Mouse (Mus musculus) lung, embryonic 15.5 days (tissue): ENCODE data around the gene Rev3l. TPM values are rescaled to one million over a fixed set of nuclear protein-coding genes. Genes with fewer than 3 reads are reported as not detected.
A peak's percentile ranks its signal among the peaks of the same experiment; 100 is the strongest.

Experiments
- ATAC-seq: fragments of 200-750 bp; cut with Nextera tagmentation; 2 replicates; pipeline ENCODE4 v1.8.0; 2017; ENCODE audit warnings: moderate number of reproducible peaks, borderline replicate concordance; ENCODE audit not compliant: low FRiP score, low TSS enrichment; ENCODE audit errors: extremely low read depth
- H3K27ac ChIP-seq: fragments of 300-500 bp; sonication (generic); 2 replicates; pipeline ENCODE4 v1.5.1; 2015; ENCODE audit warnings: moderate library complexity, mild to moderate bottlenecking, inconsistent platforms
- H3K27me3 ChIP-seq: fragments of 300-500 bp; sonication (generic); 2 replicates; pipeline ENCODE4 v1.6.1; 2015; ENCODE audit warnings: inconsistent platforms
- H3K36me3 ChIP-seq: fragments of 300-500 bp; sonication (generic); 2 replicates; pipeline ENCODE4 v1.6.1; 2015; ENCODE audit warnings: inconsistent platforms
- H3K4me1 ChIP-seq: fragments of 300-500 bp; sonication (generic); 2 replicates; pipeline ENCODE4 v1.6.1; 2015; ENCODE audit warnings: inconsistent platforms
- H3K4me2 ChIP-seq: fragments of 300-500 bp; sonication (generic); 2 replicates; pipeline ENCODE4 v1.6.1; 2015; ENCODE audit warnings: inconsistent platforms, mild to moderate bottlenecking, moderate library complexity
- H3K4me3 ChIP-seq: fragments of 300-500 bp; sonication (generic); 2 replicates; pipeline ENCODE4 v1.5.1; 2015; ENCODE audit warnings: mild to moderate bottlenecking, inconsistent platforms
- H3K9ac ChIP-seq: fragments of 300-500 bp; sonication (generic); 2 replicates; pipeline ENCODE4 v1.6.1; 2015; ENCODE audit warnings: inconsistent platforms
- H3K9me3 ChIP-seq: fragments of 300-500 bp; sonication (generic); 2 replicates; pipeline ENCODE4 v1.6.1; 2016; ENCODE audit warnings: inconsistent platforms
- WGBS: fragments of 180-500 bp; shearing (Covaris S2); methylation state at CpG from one replicate; pipeline ENCODE4 v1.1.7; 2015; 5-methylcytosine and 5-hydroxymethylcytosine counted together
- polyA plus RNA-seq: library from polyadenylated mRNA; unstranded; fragments of >200 nt; fragmentation: Nextera tagmentation; extraction: Ambion mirVana; gene quantifications from 2 replicates; pipeline ENCODE4 v1.2.1, GENCODE M21; 2015

Gene Rev3l
- polyA plus RNA-seq: 17.3 and 18.1 TPM in 2 replicates

DNA sequence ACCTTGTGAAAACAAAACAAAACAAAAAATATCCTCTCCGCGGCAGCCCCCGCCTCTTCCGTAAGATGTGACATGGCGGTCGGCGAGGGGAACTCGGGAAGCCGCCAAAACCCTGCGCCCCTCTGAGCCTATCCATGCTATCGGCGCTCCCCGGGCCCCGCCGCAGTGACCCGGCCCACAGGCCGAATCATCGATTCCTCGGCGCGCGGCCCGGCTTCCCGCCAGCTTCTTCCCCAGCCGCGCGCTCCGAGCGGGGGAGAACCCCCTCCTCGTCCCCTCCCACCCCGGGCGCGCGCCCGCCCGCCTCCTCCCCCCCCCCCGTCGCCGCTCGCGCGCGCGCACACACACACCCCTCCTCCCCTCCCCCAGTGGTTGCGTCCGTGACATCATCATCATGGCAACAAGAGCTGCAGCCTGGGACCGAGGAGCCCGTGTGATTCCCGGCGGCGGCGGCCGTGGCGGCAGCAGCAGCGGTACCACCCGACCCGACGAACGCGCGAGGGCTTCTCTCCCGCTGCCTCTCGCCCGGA lies at the start of gene Rev3l:
Rev3l (plus strand) TSS at position 383 of the 530 bp plus-strand sequence.
- no peaks in the 10 kb centered on the region for H3K27me3 ChIP-seq
- H3K9ac ChIP-seq: peak within 1 kb of the TSS; percentile 96
- peaks cover 9% of the 10 kb centered on the region for H3K4me1 ChIP-seq
- peak within 1 kb of the TSS; percentile 65 for H3K4me2 ChIP-seq
- peak; percentile 84 for ATAC-seq
- WGBS: 0% methylated on average over 45 of the region's 64 CpGs
- peak within 1 kb of the TSS; percentile 100 for H3K27ac ChIP-seq
- no peaks in the 10 kb centered on the region for H3K36me3 ChIP-seq
- no peaks in the 10 kb centered on the region for H3K9me3 ChIP-seq
- H3K4me3 ChIP-seq: peak within 1 kb of the TSS; percentile 92

DNA sequence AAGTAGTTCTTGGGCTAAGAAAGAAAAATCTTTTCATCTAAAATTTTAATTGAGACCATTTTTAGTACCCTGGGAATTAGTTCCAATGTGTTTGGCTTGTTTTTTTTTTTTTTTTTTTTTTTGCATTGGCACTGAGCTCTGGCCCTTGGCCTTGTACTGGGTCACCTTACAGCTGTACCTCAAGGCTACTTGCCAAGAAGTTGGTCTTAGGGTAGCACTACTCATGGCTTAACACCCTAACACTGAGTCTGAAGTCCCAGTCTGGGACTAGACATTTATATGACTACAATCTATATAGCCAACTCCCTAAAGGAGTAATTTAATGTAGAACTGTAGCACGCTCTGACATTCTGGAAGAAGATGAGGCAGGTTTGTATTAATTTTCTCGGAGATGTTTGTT lies 49.4 kb upstream of the Rev3l start:
- ATAC-seq: no peak
- Histone ChIP-seq H3K4me2 (no peak overlapping the region), H3K9me3 (no peaks in the 10 kb centered on the region), H3K9ac (no peak overlapping the region), H3K4me1 (peaks cover 6% of the 10 kb centered on the region), H3K36me3 (no peaks in the 10 kb centered on the region), H3K27me3 (no peaks in the 10 kb centered on the region), H3K4me3 (no peak overlapping the region), H3K27ac (no peak overlapping the region)
- 59% methylated on average over 2 of the region's 2 CpGs for WGBS

DNA sequence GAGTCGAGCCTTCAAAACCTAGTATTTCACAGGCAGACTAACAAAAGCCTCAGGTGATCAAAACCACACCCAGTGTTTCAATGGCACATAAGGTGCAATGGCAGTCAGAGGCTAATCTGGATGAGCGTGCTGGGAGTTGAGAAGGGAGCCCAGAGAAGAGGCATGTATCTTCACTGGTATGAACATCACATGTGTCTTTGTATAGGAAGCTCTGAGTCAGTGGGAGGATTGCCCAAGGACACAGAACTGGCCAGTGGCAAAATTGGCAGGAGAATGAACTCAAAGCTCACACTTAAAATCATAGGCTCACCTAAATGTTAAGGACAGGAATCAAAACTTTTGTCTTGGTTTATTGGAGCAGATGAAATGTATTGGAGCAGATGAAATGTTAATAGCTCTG lies 48.4 kb upstream of the Rev3l start:
- H3K27ac ChIP-seq: no peak overlapping the region
- no peak for ATAC-seq
- no peaks in the 10 kb centered on the region for H3K36me3 ChIP-seq
- WGBS: 88% methylated on average over 2 of the region's 2 CpGs
- H3K4me1 ChIP-seq: peaks cover 11% of the 10 kb centered on the region
- H3K27me3 ChIP-seq: no peaks in the 10 kb centered on the region
- H3K9ac ChIP-seq: no peak overlapping the region
- H3K4me3 ChIP-seq: no peak overlapping the region
- H3K4me2 ChIP-seq: no peak overlapping the region
- no peaks in the 10 kb centered on the region for H3K9me3 ChIP-seq

DNA sequence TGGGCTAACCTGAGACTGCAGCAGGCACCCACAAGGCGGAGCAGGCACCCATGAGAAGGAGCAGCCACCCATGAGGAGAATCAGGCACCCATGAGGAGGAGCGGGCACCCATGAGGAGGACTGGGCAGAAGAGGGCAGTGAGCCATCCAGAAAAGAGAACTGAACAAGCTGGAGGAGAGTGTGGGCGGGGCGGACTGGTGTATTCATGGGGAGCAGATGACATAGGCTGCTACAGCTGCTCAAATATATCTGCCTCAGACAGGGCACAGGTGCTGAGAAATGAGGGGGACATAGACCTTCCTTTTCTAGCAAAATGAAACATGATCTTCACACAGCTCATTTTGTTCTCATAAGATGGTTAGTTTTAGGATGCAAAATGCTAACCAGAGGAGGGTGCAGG lies 45.1 kb upstream of the Rev3l start:
- Histone ChIP-seq H3K27me3 (no peaks in the 10 kb centered on the region), H3K9ac (no peak overlapping the region), H3K27ac (no peak overlapping the region), H3K9me3 (no peaks in the 10 kb centered on the region), H3K4me1 (peaks cover 26% of the 10 kb centered on the region), H3K4me3 (no peak overlapping the region), H3K36me3 (no peaks in the 10 kb centered on the region), H3K4me2 (no peak overlapping the region)
- 94% methylated on average over 4 of the region's 4 CpGs for WGBS
- no peak for ATAC-seq

DNA sequence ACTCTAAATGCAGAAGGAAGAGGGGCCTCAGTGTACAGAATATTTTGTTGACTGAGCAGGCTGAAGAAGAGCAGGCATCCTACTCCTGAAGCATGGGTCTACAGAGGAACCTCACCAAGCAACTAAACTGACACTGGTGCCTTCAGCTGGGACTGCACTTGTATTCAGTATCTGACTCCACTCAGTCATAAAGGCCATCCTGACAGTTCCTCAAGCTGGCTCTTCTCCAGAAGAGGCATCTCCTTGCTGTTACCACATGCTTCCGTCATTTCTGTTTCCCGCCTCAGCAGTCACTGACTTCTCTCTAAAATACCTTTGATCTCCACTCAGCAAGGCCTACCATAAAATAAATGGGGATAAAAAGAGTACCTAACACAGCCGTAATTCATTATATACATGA lies 44.1 kb upstream of the Rev3l start:
- Histone ChIP-seq H3K4me3 (no peak overlapping the region), H3K27me3 (no peaks in the 10 kb centered on the region), H3K4me2 (no peak overlapping the region), H3K27ac (no peak overlapping the region), H3K4me1 (peaks cover 28% of the 10 kb centered on the region), H3K36me3 (no peaks in the 10 kb centered on the region), H3K9ac (no peak overlapping the region), H3K9me3 (no peaks in the 10 kb centered on the region)
- no peak for ATAC-seq
- whole genome bisulfite sequencing: 46% methylated on average over 3 of the region's 3 CpGs

DNA sequence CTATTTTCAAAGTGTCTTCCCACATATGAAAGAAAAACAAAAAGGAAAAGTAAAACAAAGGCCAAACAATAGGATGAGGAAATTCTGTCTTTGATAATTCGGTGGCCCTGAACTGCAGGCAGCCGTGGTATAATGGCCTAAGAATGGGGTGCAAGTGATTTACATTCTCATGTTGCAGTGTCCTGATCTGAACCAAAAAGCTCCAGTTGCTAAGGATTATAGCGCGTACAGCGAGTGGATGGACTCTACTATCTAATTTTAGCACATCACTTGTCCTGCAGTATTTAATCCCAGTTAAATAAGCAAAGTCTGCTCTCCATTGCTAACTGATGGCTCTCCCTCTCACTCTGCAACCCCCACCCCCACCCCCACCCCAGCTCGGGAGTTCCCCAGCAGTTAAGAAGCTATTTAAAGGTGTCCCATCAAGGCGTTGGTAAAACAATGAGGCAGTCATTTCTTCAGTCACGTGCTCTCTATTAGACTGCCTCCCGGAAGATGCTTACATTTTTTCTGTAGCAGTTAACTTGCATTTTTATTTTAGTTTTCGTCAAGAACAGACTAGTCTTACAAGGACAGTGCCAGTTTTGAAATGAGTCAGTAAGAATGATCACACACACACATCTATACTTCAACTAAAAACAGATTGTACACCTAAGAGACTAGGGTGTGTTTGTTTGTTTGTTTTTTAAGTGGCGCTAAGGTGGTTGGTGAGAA lies 40.4 kb upstream of the Rev3l start:
- Histone ChIP-seq H3K9ac (no peak overlapping the region), H3K4me1 (0 out of 2 replicates have a peak, but pooled peaks cover 22% of the 10 kb centered on the region), H3K27ac (no peak overlapping the region), H3K4me3 (no peak overlapping the region), H3K9me3 (no peaks in the 10 kb centered on the region), H3K36me3 (no peaks in the 10 kb centered on the region), H3K4me2 (no peak overlapping the region), H3K27me3 (no peaks in the 10 kb centered on the region)
- no peak for ATAC-seq
- WGBS: 39% methylated on average over 11 of the region's 11 CpGs

DNA sequence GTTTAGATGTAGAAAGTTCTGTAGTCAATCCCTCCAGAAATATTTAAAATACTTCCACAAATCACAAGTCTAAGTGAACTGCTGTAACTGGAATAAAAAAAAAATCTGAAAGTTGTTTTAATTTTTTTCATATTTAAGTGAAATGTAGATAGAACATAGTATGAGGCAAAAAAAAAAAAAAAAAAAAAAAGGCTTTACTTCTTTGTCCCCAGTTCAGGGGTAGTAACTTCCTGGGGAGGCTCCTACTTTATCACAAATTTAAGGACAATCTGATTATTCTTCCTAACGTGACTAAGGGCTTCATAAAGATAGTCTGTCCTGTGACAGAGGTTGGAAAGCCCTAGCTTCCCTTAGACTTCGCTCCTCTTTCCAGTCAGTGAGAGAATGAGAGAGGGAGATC lies 39.8 kb upstream of the Rev3l start:
- H3K4me2 ChIP-seq: no peak overlapping the region
- WGBS: 63% methylated on average over 2 of the region's 2 CpGs
- H3K4me3 ChIP-seq: no peak overlapping the region
- no peak for ATAC-seq
- 0 out of 2 replicates have a peak, but pooled peaks cover 22% of the 10 kb centered on the region for H3K4me1 ChIP-seq
- no peak overlapping the region for H3K27ac ChIP-seq
- no peaks in the 10 kb centered on the region for H3K27me3 ChIP-seq
- H3K9me3 ChIP-seq: no peaks in the 10 kb centered on the region
- no peak overlapping the region for H3K9ac ChIP-seq
- H3K36me3 ChIP-seq: no peaks in the 10 kb centered on the region

DNA sequence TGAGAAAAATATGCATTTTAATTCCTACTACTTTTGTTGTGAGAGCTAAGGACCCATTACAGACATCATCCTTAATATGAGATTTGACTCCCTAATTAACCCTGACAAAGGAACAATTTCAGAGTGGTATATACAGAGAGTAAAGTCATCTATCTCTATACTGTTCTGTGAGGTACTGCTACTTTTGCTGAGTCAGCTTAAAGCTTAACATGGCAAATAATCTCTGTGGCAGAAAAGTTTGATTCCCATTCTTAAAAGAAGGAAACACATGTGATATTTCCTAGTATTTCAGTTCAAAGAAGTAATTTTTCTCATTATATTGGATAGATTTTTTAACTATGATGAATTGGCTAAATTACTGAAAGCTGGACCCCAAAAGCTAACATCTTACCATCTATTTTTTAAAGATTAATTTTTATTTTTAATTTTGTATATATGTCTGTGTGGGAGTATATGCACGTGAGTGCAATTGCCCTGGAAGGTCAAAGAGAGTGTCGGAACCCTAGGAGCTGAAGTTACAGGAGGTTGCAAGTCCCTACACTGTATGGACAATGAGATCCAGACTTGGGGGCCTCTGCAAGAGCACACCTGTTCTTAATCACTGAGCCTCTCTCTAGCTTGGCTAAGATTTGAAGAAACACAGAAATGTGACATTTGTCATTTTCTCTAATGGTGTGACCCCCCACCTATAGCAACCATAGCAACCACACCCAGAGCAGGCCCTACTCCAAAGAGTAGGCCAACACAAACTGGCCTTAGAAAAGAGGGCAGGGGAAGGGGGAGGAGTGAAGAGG lies 24.0 kb upstream of the Rev3l start:
- no peak for ATAC-seq
- WGBS: 74% methylated on average over 2 of the region's 2 CpGs
- H3K36me3 ChIP-seq: 0 out of 2 replicates have a peak, but pooled peaks cover 4% of the 10 kb centered on the region
- no peak overlapping the region for H3K27ac ChIP-seq
- no peak overlapping the region for H3K4me2 ChIP-seq
- H3K4me3 ChIP-seq: no peak overlapping the region
- H3K9me3 ChIP-seq: no peaks in the 10 kb centered on the region
- H3K27me3 ChIP-seq: no peaks in the 10 kb centered on the region
- H3K4me1 ChIP-seq: no peaks in the 10 kb centered on the region
- H3K9ac ChIP-seq: no peak overlapping the region

DNA sequence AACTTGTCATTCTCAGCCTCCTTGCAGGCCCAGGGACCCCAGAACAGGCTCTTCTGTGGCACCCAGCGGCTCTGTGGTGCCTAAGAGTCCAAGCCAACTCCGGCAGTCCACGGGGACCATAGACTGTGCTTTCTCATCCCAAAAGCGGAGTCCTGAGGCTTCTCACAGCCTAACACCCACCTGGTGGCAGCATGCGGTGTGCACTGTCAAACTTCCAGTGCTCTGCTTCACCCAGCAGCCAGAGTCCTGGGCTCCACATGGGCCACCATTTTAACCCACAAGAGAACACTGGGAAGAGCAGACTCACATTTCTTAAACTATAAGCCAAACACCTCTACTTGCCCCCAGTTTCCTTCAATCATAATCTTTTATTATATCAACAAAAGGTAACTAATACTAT lies 15.0 kb upstream of the Rev3l start:
- no peaks in the 10 kb centered on the region for H3K4me1 ChIP-seq
- no peak overlapping the region for H3K4me3 ChIP-seq
- H3K36me3 ChIP-seq: no peaks in the 10 kb centered on the region
- H3K9ac ChIP-seq: no peak overlapping the region
- H3K27ac ChIP-seq: no peak overlapping the region
- no peak for ATAC-seq
- H3K27me3 ChIP-seq: no peaks in the 10 kb centered on the region
- H3K4me2 ChIP-seq: no peak overlapping the region
- 79% methylated on average over 5 of the region's 5 CpGs for WGBS
- H3K9me3 ChIP-seq: no peaks in the 10 kb centered on the region

DNA sequence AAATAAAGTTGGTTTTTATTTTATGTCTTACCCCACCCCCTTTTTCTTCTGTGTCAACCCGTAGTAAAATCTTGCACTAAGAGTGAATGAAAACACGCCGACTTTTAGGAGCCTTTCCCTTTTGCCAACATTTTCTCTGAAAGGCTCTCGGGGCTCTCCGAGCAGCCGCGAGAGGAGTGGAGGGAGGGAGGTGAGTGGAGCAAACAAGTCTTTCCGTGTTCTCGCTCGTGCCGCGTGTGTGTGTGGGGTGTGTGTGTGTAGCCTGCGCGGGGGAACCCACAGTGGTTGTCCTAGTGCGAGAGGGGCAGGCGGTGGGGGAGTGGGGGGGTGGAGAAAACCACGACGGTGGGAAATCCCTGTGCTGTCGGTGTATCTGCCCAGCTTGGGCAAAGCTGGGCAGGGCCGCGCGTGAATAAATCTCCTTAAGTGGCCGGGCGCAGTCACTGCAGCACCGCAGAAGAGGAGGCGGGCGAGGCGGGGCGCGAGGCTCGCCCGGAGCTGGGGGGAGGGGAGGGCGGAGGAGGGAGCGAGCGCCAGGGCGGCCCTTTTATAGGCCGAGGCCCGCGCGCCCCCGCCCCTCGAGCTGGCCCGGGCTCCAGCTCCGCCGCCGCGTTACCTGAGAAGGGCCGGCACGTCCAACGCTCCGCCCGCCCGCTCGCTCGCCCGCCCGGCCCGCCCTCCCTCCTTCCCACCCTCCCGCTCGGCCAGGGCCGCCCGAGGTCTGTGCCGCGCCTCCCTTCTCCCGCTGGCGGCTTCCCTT lies 762 bp upstream of the Rev3l start:
- Histone ChIP-seq H3K9ac (peak overlapping the region; percentile 85), H3K4me1 (peaks cover 9% of the 10 kb centered on the region), H3K36me3 (no peaks in the 10 kb centered on the region), H3K27me3 (no peaks in the 10 kb centered on the region), H3K27ac (peak overlapping the region; percentile 100), H3K4me3 (peak overlapping the region; percentile 92), H3K9me3 (no peaks in the 10 kb centered on the region), H3K4me2 (peak overlapping the region; percentile 65)
- ATAC-seq: peak; percentile 94
- under 1% methylated on average over 38 of the region's 66 CpGs for WGBS

DNA sequence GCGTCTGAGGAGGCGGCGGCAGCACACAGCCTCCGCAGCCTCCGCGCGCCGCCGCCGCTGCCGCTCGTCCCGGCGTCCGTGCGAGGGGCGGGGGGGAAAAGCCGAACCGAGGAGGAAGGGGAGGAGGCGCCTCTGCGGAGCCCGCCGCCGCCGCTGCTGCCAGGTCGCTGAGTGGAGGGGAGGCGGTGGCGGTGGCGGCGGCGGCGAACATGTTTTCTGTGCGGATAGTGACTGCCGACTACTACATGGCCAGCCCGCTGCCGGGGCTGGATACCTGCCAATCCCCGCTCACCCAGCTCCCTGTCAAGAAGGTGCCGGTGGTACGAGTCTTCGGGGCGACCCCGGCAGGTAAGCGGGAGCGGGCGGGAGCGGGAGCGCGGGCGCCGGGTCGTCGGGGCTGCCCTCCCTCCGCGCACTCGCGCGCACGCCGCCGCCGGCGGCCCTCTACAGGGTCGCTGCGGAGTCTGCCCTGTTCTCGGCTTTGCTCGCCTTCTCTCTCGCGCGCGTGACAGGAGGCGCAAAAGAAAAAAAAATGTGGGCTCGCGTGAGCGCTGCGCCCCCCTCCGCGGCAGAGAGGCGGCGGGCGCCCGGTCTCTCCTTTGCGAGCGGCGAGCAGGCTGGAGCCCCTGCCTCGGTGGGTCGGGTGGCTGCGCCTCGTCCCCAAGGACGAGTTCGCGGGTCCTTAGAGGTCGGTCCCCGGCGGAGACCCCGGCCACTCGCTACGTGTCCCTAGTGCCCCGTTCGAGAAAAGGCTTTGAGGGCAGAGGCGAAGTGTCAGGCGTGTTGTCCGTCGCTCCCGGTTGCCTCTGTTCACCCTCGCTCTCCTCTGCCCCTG lies 565 bp downstream of the Rev3l start:
- WGBS: under 1% methylated on average over 92 of the region's 105 CpGs
- peak; percentile 53 for ATAC-seq
- Histone ChIP-seq H3K27ac (peak overlapping the region; percentile 100), H3K4me1 (peaks cover 9% of the 10 kb centered on the region), H3K9ac (peak overlapping the region; percentile 96), H3K27me3 (no peaks in the 10 kb centered on the region), H3K9me3 (no peaks in the 10 kb centered on the region), H3K4me2 (peak overlapping the region; percentile 62), H3K4me3 (peak overlapping the region; percentile 92), H3K36me3 (no peaks in the 10 kb centered on the region)
